Mouse (Mus musculus) megakaryocyte, embryonic 14.5 days (primary cell): Measurements from ENCODE around the gene Parp8.

Experiments used
- FLI1 ChIP-seq: IDR thresholded peaks from 2 replicates; pipeline ENCODE4 v1.6.1; 2012; ENCODE audit warnings: low read length, inconsistent platforms, mixed read lengths
- GATA1 ChIP-seq: IDR thresholded peaks from 3 replicates; pipeline ENCODE4 v1.6.1; 2012; ENCODE audit warnings: mixed read lengths, low read length, inconsistent platforms, borderline replicate concordance

GRCm38 (mm10) chr13:116882226-116882625, 143.1 kb downstream of the Parp8 start:
- TF ChIP-seq FLI1: no peak
- no peak for TF ChIP-seq GATA1
